Mouse (Mus musculus) lung, embryonic 14.5 days (tissue): ENCODE measurements around the gene Mab21l3. TPM values are rescaled to one million over a fixed set of nuclear protein-coding genes. Genes with fewer than 3 reads are reported as not detected.

ENCODE experiments used
- ATAC-seq: fragments of 200-750 bp; cut with Nextera tagmentation; 2 replicates; pipeline ENCODE4 v1.8.0; 2017; ENCODE audit warnings: mild to moderate bottlenecking, moderate TSS enrichment, moderate library complexity; ENCODE audit not compliant: insufficient read depth
- DNase-seq: peaks from one replicate; pipeline ENCODE4 v3.0.0-alpha.2; 2015
- H3K27ac ChIP-seq: fragments of 300-500 bp; sonication (generic); 2 replicates; pipeline ENCODE4 v1.5.1; 2014; ENCODE audit warnings: low read depth, mild to moderate bottlenecking, moderate library complexity
- H3K27me3 ChIP-seq: fragments of 300-500 bp; sonication (generic); 2 replicates; pipeline ENCODE4 v1.6.1; 2014; ENCODE audit warnings: low read length, control low read depth; ENCODE audit not compliant: insufficient read depth
- H3K36me3 ChIP-seq: fragments of 300-500 bp; sonication (generic); 2 replicates; pipeline ENCODE4 v1.6.1; 2014; ENCODE audit warnings: control low read depth; ENCODE audit not compliant: insufficient read depth
- H3K4me1 ChIP-seq: fragments of 300-500 bp; sonication (generic); 2 replicates; pipeline ENCODE4 v1.6.1; 2014; ENCODE audit warnings: antibody characterized with exemption, control low read depth; ENCODE audit not compliant: insufficient read depth
- H3K4me2 ChIP-seq: fragments of 300-500 bp; sonication (generic); 2 replicates; pipeline ENCODE4 v1.6.1; 2014; ENCODE audit warnings: mild to moderate bottlenecking
- H3K4me3 ChIP-seq: fragments of 300-500 bp; sonication (generic); 2 replicates; pipeline ENCODE4 v1.5.1; 2014; ENCODE audit warnings: low read depth, low read length
- H3K9ac ChIP-seq: fragments of 300-500 bp; sonication (generic); 2 replicates; pipeline ENCODE4 v1.6.1; 2014
- H3K9me3 ChIP-seq: fragments of 300-500 bp; sonication (generic); 2 replicates; pipeline ENCODE4 v1.6.1; 2016; ENCODE audit warnings: low read depth, low read length, control low read depth
- CTCF ChIP-seq: IDR thresholded peaks from 2 replicates; pipeline ENCODE4 v1.5.1; 2016; ENCODE audit warnings: antibody characterized with exemption, low read depth
- WGBS: fragments of 180-500 bp; shearing (Covaris S2); extraction: QIAGEN DNeasy Blood & Tissue Kit; methylation state at CpG from one replicate; pipeline ENCODE4 v1.1.7; 2014; 5-methylcytosine and 5-hydroxymethylcytosine counted together
- polyA plus RNA-seq: library from polyadenylated mRNA; unstranded; fragments of >200 nt; fragmentation: Nextera tagmentation; extraction: Ambion mirVana; gene quantifications from 2 replicates; pipeline ENCODE4 v1.2.1, GENCODE M21; 2014

Gene Mab21l3
- polyA plus RNA-seq, 1 experiment from 2014 or later, result 0.12 TPM

DNA sequence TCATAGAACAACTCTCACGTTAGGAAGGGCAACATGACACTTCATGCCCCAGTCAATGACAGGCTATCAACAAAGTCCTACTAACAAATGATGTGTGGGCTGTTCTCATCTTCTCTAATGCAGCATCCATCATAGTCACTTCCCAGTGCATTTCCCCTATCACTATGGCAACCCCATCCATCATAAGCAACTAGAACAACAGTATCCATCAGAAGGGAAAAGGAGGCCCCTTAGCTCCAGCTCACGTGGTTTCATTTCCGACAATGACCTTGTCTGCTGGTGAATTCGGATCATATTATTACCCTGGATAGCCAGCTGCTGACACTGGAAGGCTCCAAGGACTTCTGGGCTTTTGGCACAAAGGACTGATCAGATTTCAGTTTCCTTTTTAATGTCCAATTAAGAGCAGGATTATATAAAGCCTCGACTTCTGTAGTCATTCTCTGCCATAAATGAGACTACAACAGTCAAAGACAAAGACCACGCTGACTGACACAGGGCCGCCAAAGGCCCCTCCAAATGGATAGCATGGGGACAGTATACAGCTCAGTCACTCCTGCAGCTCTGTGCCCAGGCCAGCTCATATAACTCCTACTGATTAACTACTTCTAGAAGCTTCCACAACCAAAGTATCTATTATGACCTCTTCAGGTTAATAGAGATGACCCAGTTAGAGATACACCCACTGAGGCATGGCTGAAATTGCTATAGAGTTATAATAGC, 6.2 kb downstream of the Mab21l3 start:
- Histone ChIP-seq H3K4me3 (no peak overlapping the region), H3K4me1 (no peaks in the 10 kb centered on the region), H3K27ac (no peak overlapping the region), H3K36me3 (no peaks in the 10 kb centered on the region), H3K4me2 (no peak overlapping the region), H3K9ac (no peak overlapping the region), H3K9me3 (no peaks in the 10 kb centered on the region), H3K27me3 (no peaks in the 10 kb centered on the region)
- no peak for TF ChIP-seq CTCF
- DNase-seq (no peak), ATAC-seq (no peak)
- WGBS, result 54% methylated on average over 7 of the region's 7 CpGs

DNA sequence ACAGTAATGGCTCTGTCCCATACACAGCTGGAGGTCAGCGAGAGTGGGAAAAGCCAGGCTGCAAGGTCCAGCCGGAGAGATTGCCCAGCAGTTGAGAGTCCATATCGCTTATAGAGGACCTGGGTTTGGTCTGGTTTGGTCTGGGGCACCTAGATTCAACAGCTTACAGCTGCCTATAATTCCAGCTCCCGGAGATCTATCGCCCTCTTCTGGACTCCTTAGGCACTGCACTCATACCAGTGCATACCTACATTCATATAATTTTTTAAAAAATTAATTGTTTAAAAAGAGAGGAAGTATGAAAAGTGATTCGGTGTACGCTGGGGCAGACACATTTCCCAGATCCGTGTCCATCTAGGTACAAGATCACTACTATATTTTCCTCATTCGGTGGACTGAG, 9.4 kb downstream of the Mab21l3 start:
- ATAC-seq (no peak), DNase-seq (no peak)
- Histone ChIP-seq H3K4me2 (no peak overlapping the region), H3K4me1 (0 out of 2 replicates have a peak, but pooled peaks cover 5% of the 10 kb centered on the region), H3K9me3 (no peaks in the 10 kb centered on the region), H3K36me3 (no peaks in the 10 kb centered on the region), H3K27ac (no peak overlapping the region), H3K4me3 (no peak overlapping the region), H3K27me3 (no peaks in the 10 kb centered on the region), H3K9ac (no peak overlapping the region)
- peak; percentile 10; the same call in 1 of the 2 replicates for TF ChIP-seq CTCF
- WGBS, result 87% methylated on average over 9 of the region's 9 CpGs

DNA sequence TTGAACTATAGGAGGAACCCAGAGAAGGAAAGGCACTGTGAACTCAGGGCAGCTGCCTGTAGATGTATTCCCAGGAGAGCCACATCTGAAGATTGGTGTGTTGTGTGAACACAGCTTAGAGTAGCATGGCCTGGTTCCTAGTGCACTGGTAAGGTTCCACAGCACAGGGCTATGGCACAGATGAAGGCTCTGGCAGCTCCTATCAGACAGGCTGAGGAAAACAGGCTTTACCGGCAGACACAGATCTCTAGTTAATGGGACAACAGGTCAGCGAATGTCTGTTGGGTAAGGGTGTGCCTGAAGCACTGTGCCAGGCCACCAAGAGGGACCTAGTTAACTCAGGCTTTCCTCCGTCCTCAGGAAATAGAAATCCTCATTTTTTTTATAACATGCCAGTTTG, 11.8 kb downstream of the Mab21l3 start:
- H3K9ac ChIP-seq, result no peak overlapping the region
- 75% methylated on average over 3 of the region's 3 CpGs for WGBS
- no peak overlapping the region for H3K27ac ChIP-seq
- H3K9me3 ChIP-seq, result no peaks in the 10 kb centered on the region
- H3K4me3 ChIP-seq, result no peak overlapping the region
- DNase-seq (no peak), ATAC-seq (no peak)
- no peaks in the 10 kb centered on the region for H3K27me3 ChIP-seq
- TF ChIP-seq CTCF, result no peak
- 0 out of 2 replicates have a peak, but pooled peaks cover 6% of the 10 kb centered on the region for H3K4me1 ChIP-seq
- no peak overlapping the region for H3K4me2 ChIP-seq
- no peaks in the 10 kb centered on the region for H3K36me3 ChIP-seq

- Histone ChIP-seq H3K9ac (no peak overlapping the region), H3K4me1 (0 out of 2 replicates have a peak, but pooled peaks cover 11% of the 10 kb centered on the region), H3K9me3 (no peaks in the 10 kb centered on the region), H3K27ac (no peak overlapping the region), H3K4me2 (peak overlapping the region; percentile 58), H3K36me3 (no peaks in the 10 kb centered on the region), H3K4me3 (peak overlapping the region; percentile 20; the same call in 1 of the 2 replicates), H3K27me3 (no peaks in the 10 kb centered on the region)
- 72% methylated on average over 5 of the region's 5 CpGs for WGBS
- DNase-seq (no peak), ATAC-seq (0 out of 2 replicates have a peak, but pooled peaks have one; percentile 3)
- no peak for TF ChIP-seq CTCF
Observed at GRCm38 (mm10) chr3:101836532-101836931, 12.2 kb downstream of the Mab21l3 start.

- ATAC-seq, result peak; percentile 97
- peak overlapping the region; percentile 20 for H3K4me3 ChIP-seq
- H3K4me2 ChIP-seq, result peak overlapping the region; percentile 58
- H3K9me3 ChIP-seq, result no peaks in the 10 kb centered on the region
- 0 out of 2 replicates have a peak overlapping the region, but pooled peaks have one; percentile 13 for H3K9ac ChIP-seq
- DNase-seq, result peak; percentile 92
- TF ChIP-seq CTCF, result no peak
- 2% methylated on average over 8 of the region's 8 CpGs for WGBS
- H3K4me1 ChIP-seq, result 0 out of 2 replicates have a peak, but pooled peaks cover 11% of the 10 kb centered on the region
- no peaks in the 10 kb centered on the region for H3K27me3 ChIP-seq
- no peaks in the 10 kb centered on the region for H3K36me3 ChIP-seq
- H3K27ac ChIP-seq, result peak overlapping the region; percentile 62; the same call in 1 of the 2 replicates
Observed at GRCm38 (mm10) chr3:101836045-101836444, 12.7 kb downstream of the Mab21l3 start.

DNA sequence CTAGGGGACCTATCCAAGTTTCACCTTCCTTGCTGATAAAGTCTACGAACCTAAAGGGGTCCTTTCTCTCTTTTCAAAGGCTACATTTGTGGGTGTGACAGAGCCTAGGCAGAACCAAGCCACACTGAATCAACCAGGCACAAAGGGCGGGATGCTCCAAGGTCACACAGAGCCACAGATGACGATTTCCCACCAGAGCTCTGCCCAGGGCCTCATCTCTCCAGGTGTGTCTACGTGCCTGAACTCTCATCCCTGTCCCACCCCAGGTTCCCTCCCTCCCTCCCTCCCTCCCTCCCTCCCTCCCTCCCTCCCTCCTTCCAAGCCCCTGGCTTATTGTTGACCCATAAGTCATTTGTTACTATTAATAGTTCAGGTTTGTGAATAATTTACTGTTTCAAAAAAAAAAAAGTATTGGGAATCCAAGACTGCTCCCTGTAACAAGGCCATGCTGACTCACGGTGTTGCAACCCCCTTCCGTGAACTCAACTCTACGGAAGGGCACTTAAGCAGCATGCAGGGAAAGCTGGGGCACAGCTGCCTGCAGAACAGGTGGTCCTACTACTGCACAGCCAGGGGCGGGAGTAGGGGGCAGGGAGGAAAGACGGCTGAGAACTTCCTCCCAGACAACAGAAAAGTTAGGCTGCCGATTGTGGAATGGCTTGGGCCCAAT, 17.4 kb downstream of the Mab21l3 start:
- no peak for TF ChIP-seq CTCF
- DNase-seq (peak; percentile 49), ATAC-seq (no peak)
- no peak overlapping the region for H3K9ac ChIP-seq
- H3K4me2 ChIP-seq, result no peak overlapping the region
- no peaks in the 10 kb centered on the region for H3K27me3 ChIP-seq
- 23% methylated on average over 10 of the region's 10 CpGs for WGBS
- no peak overlapping the region for H3K4me3 ChIP-seq
- H3K9me3 ChIP-seq, result no peaks in the 10 kb centered on the region
- H3K36me3 ChIP-seq, result no peaks in the 10 kb centered on the region
- H3K27ac ChIP-seq, result peak overlapping the region; percentile 24; the same call in 1 of the 2 replicates
- 0 out of 2 replicates have a peak, but pooled peaks cover 11% of the 10 kb centered on the region for H3K4me1 ChIP-seq
